Comparison of ENCODE assay signal across 16 mouse cellular contexts in genomic region chr17:43106108-43106507, GRCm38 (mm10).
DNase-seq lines count a peak whose midpoint lies in the region; ATAC-seq and TF ChIP-seq lines count a peak whose summit lies in the region.
"Had no signal": no experiment of that assay in that cellular context is flagged by ENCODE, and none has a peak within 500 bp of the region (broad histone marks: within the 10 kb centered on the region; RNA-seq: fewer than 3 reads in every experiment).

No protein-coding gene starts in this region.

- 70% methylated on average over 3 of the region's 3 CpGs for WGBS in intestine, embryonic 16.5 days
- 28% methylated on average over 3 of the region's 3 CpGs for WGBS in kidney, postnatal 0 days
- WGBS in liver, embryonic 16.5 days (ENCODE audit: insufficient replicate concordance), result 55% methylated on average over 3 of the region's 3 CpGs
- 77% methylated on average over 3 of the region's 3 CpGs for WGBS in forebrain, postnatal 0 days
- 79% methylated on average over 3 of the region's 3 CpGs for WGBS in limb, embryonic 10.5 days

- no peaks in the 10 kb centered on the region for H3K27me3 ChIP-seq in intestine, embryonic 16.5 days (replicated peaks; ENCODE audit: control insufficient read depth, insufficient read depth, low read length)
- H3K27me3 ChIP-seq in kidney, postnatal 0 days (ENCODE audit: insufficient read depth, low read length), result no peaks in the 10 kb centered on the region
- H3K27me3 ChIP-seq in liver, embryonic 16.5 days (ENCODE audit: control insufficient read depth, insufficient read depth, low read depth, low read length), result no peaks in the 10 kb centered on the region
- no peaks in the 10 kb centered on the region for H3K27me3 ChIP-seq in forebrain, postnatal 0 days (ENCODE audit: insufficient read depth, low read length)
- no peaks in the 10 kb centered on the region for H3K27me3 ChIP-seq in limb, embryonic 10.5 days (ENCODE audit: low read depth, poor library complexity, severe bottlenecking)
- H3K27me3 ChIP-seq: hindbrain, embryonic 15.5 days; midbrain, embryonic 12.5 days had no signal

- no peak overlapping the region for H3K27ac ChIP-seq in intestine, embryonic 16.5 days (ENCODE audit: low read length)
- H3K27ac ChIP-seq in kidney, postnatal 0 days, result peak overlapping the region; percentile 64
- no peak overlapping the region for H3K27ac ChIP-seq in liver, embryonic 16.5 days (ENCODE audit: low read length)
- no peak overlapping the region for H3K27ac ChIP-seq in forebrain, postnatal 0 days (ENCODE audit: low read depth, low read length)
- no peak overlapping the region for H3K27ac ChIP-seq in limb, embryonic 10.5 days
- H3K27ac ChIP-seq: heart, adult 2 months; hindbrain, embryonic 15.5 days; midbrain, embryonic 12.5 days had no signal

- no peak for TF ChIP-seq CTCF in kidney, postnatal 0 days (IDR thresholded peaks at IDR 0.05; ENCODE audit: low read depth)
- TF ChIP-seq CTCF in forebrain, postnatal 0 days (IDR thresholded peaks at IDR 0.05; ENCODE audit: low read depth), result no peak

- H3K9ac ChIP-seq in intestine, embryonic 16.5 days (ENCODE audit: low read depth, low read length), result no peak overlapping the region
- no peak overlapping the region for H3K9ac ChIP-seq in kidney, postnatal 0 days (ENCODE audit: low read depth, low read length)
- H3K9ac ChIP-seq in liver, embryonic 16.5 days (ENCODE audit: low read depth, low read length), result no peak overlapping the region
- no peak overlapping the region for H3K9ac ChIP-seq in forebrain, postnatal 0 days
- H3K9ac ChIP-seq: hindbrain, embryonic 15.5 days; midbrain, embryonic 12.5 days had no signal

- no peak overlapping the region for H3K4me2 ChIP-seq in intestine, embryonic 16.5 days (ENCODE audit: low read depth, low read length)
- no peak overlapping the region for H3K4me2 ChIP-seq in kidney, postnatal 0 days (ENCODE audit: low read length)
- no peak overlapping the region for H3K4me2 ChIP-seq in liver, embryonic 16.5 days (ENCODE audit: low read depth, low read length)
- H3K4me2 ChIP-seq in forebrain, postnatal 0 days (ENCODE audit: low read depth), result no peak overlapping the region
- H3K4me2 ChIP-seq: hindbrain, embryonic 15.5 days; midbrain, embryonic 12.5 days had no signal

- H3K4me3 ChIP-seq in intestine, embryonic 16.5 days (ENCODE audit: low read length), result no peak overlapping the region
- no peak overlapping the region for H3K4me3 ChIP-seq in kidney, postnatal 0 days (replicated peaks; ENCODE audit: low read depth, low read length)
- no peak overlapping the region for H3K4me3 ChIP-seq in liver, embryonic 16.5 days (ENCODE audit: low read depth, low read length)
- H3K4me3 ChIP-seq in forebrain, postnatal 0 days (ENCODE audit: low read depth, low read length), result no peak overlapping the region
- no peak overlapping the region for H3K4me3 ChIP-seq in limb, embryonic 10.5 days
- H3K4me3 ChIP-seq: heart, adult 2 months; hindbrain, embryonic 15.5 days; midbrain, embryonic 12.5 days had no signal

- peak; percentile 67 for DNase-seq in kidney, adult 18-20 months
- DNase-seq in kidney, postnatal 0 days (ENCODE audit: low spot score), result peak; percentile 47
- DNase-seq in forebrain, postnatal 0 days, result no peak
- no peak for DNase-seq in limb, embryonic 10.5 days (ENCODE audit: low spot score)
- no peak for DNase-seq in frontal cortex, postnatal 14 days (ENCODE audit: low spot score in 2 of 2)
- DNase-seq: adrenal gland, adult 8-10 months; cerebellum, postnatal 14 days; gastrocnemius, postnatal 14 days; heart, adult 2 months; heart, postnatal 4 days; right cerebral cortex, postnatal 4 days had no signal

- peak; percentile 73 for ATAC-seq in intestine, embryonic 16.5 days
- ATAC-seq in kidney, postnatal 0 days (replicated peaks; ENCODE audit: low FRiP score, low read depth), result peak; percentile 85
- ATAC-seq in liver, embryonic 16.5 days (ENCODE audit: low read depth), result peak; percentile 83
- no peak for ATAC-seq in forebrain, postnatal 0 days
- ATAC-seq: lung, postnatal 0 days had no signal

- no peaks in the 10 kb centered on the region for H3K36me3 ChIP-seq in intestine, embryonic 16.5 days (ENCODE audit: control insufficient read depth, insufficient read depth, low read length)
- H3K36me3 ChIP-seq in kidney, postnatal 0 days (ENCODE audit: insufficient read depth, low read length), result no peaks in the 10 kb centered on the region
- no peaks in the 10 kb centered on the region for H3K36me3 ChIP-seq in liver, embryonic 16.5 days (ENCODE audit: control insufficient read depth, insufficient read depth)
- no peaks in the 10 kb centered on the region for H3K36me3 ChIP-seq in forebrain, postnatal 0 days (ENCODE audit: insufficient read depth)
- no peaks in the 10 kb centered on the region for H3K36me3 ChIP-seq in limb, embryonic 10.5 days
- H3K36me3 ChIP-seq: hindbrain, embryonic 15.5 days; midbrain, embryonic 12.5 days had no signal

- H3K4me1 ChIP-seq in intestine, embryonic 16.5 days (ENCODE audit: control insufficient read depth, insufficient read depth, low read length), result no peaks in the 10 kb centered on the region
- H3K4me1 ChIP-seq in kidney, postnatal 0 days (replicated peaks; ENCODE audit: insufficient read depth, low read length), result no peaks in the 10 kb centered on the region
- no peaks in the 10 kb centered on the region for H3K4me1 ChIP-seq in liver, embryonic 16.5 days (ENCODE audit: control insufficient read depth, low read depth, low read length)
- H3K4me1 ChIP-seq in forebrain, postnatal 0 days (ENCODE audit: insufficient read depth), result no peaks in the 10 kb centered on the region
- H3K4me1 ChIP-seq in limb, embryonic 10.5 days, result no peaks in the 10 kb centered on the region
- H3K4me1 ChIP-seq: hindbrain, embryonic 15.5 days; midbrain, embryonic 12.5 days had no signal

- no peaks in the 10 kb centered on the region for H3K9me3 ChIP-seq in intestine, embryonic 16.5 days (ENCODE audit: control insufficient read depth, low read length)
- H3K9me3 ChIP-seq in kidney, postnatal 0 days (replicated peaks; ENCODE audit: low read length), result no peaks in the 10 kb centered on the region
- no peaks in the 10 kb centered on the region for H3K9me3 ChIP-seq in liver, embryonic 16.5 days (replicated peaks; ENCODE audit: control insufficient read depth, low read length)
- H3K9me3 ChIP-seq in forebrain, postnatal 0 days (ENCODE audit: low read length), result no peaks in the 10 kb centered on the region
- no peaks in the 10 kb centered on the region for H3K9me3 ChIP-seq in limb, embryonic 10.5 days (replicated peaks)
- H3K9me3 ChIP-seq: hindbrain, embryonic 15.5 days; midbrain, embryonic 12.5 days had no signal

Comparison
In these comparisons a context has a peak if more than half of its experiments do, and no peak if none do; other contexts are left out.
1. DNase-seq: peak in kidney, adult 18-20 months (single experiment) and kidney, postnatal 0 days (single experiment); none in forebrain, postnatal 0 days (single experiment), limb, embryonic 10.5 days (single experiment) and frontal cortex, postnatal 14 days (0 of 2).